Mouse (Mus musculus) cerebellum, adult 2 months (tissue): ENCODE measurements at regions not wholly inside any gene's neighbourhood (a gene's known extent, or its start where the extent isn't known, plus 50 kb on each side); places are given as distances from the start of the nearest gene placed in this dataset.

Source experiments
- CTCF ChIP-seq: fragments of 200-500 bp; IDR thresholded peaks from 2 replicates; pipeline ENCODE4 v1.5.1; 2011; ENCODE audit warnings: low read depth, mild to moderate bottlenecking, control low read depth, low read length, moderate library complexity, borderline replicate concordance; ENCODE audit not compliant: insufficient read depth
- POLR2A ChIP-seq: fragments of 200-500 bp; IDR thresholded peaks from 2 replicates; pipeline ENCODE4 v1.6.1; 2011; ENCODE audit warnings: low read length, control low read depth, borderline replicate concordance; ENCODE audit not compliant: insufficient read depth

DNA sequence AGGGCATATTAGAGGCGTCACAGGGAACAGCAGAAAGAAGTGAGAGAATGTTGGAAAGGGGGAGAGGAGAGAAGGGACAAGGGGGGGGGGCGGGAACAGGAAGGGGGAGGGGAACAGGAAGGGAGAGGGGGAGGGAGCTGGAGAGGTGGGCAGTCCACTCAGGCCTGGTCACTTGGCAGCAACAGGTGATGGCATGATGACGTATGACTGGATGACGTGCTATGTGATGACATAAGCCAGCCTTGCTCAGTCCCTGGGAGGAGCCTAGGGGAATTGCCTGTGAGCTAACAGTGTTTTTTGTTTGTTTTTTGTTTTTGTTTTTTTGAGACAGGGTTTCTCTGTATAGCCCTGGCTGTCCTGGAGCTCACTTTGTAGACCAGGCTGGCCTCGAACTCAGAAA lies 80.6 kb downstream of the Sik1 start:
- TF ChIP-seq CTCF (no peak), POLR2A (no peak)
